Mouse (Mus musculus) kidney, adult 2 months (tissue): ENCODE measurements at regions not wholly inside any gene's neighbourhood (a gene's known extent, or its start where the extent isn't known, plus 50 kb on each side); places are given as distances from the start of the nearest gene placed in this dataset.

Experiments
- CTCF ChIP-seq: fragments of 200-500 bp; conservative IDR thresholded peaks from 2 replicates; pipeline ENCODE4 v1.5.1; 2011; ENCODE audit warnings: low read depth, mild to moderate bottlenecking, control low read depth, low read length, moderate library complexity, mixed read lengths; ENCODE audit not compliant: insufficient read depth, insufficient read length
- POLR2A ChIP-seq: fragments of 200-500 bp; IDR thresholded peaks from one replicate; pipeline ENCODE4 v1.6.1; 2011; ENCODE audit warnings: low read depth, low read length, control low read depth

DNA sequence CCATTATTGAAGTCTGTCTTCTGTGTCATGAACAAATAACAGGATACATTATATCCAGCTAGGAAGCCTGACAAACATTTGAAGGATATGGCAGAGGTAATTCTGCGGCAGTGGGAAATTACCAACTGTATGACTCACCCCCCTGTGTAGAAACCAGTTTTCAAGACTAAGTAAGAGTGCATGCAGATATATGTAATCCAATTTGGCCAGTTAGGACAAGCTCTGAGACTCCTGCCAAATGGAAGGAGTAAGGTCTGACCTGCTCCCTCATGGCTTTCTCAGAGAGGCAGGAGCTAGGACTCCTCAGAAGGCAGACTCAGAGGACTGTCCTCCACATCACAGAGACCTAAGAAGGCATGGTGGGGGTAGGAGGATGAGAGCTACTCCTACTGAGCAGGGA lies 57.6 kb upstream of the Slc22a23 start:
- TF ChIP-seq POLR2A, result no peak
- TF ChIP-seq CTCF, result no peak
